Mouse (Mus musculus) cerebellum, adult 11-12 months (tissue): ENCODE measurements around the gene Nol4l.
"Not testable (repeated sequence)": the region's sequence is repeated elsewhere in the genome, so short reads cannot be mapped to it uniquely, and the experiment has no call there.

Source experiments
- DNase-seq: peaks from one replicate; pipeline ENCODE4 v3.0.0; 2022

Nol4l gene

DNA sequence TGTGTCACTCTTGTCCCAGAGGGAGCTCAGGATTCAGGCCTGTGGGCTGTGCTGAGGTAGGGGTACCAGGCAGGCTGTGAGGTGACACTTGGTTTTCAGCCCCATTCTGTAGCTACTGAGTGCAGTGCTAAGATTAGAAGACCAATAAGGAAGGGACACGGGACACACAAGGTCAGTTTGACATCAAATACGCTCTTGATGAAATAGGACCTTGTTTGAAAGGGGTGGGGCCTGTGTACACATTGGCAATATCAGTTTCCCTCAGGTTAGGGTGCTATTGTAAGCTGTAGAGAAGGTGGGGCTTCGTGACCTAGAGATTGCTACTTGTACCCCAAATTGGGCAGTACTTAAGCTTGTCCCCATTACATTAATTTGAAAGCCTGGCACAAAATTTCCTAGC, 124.9 kb downstream of the Nol4l start:
- DNase-seq: no peak

DNA sequence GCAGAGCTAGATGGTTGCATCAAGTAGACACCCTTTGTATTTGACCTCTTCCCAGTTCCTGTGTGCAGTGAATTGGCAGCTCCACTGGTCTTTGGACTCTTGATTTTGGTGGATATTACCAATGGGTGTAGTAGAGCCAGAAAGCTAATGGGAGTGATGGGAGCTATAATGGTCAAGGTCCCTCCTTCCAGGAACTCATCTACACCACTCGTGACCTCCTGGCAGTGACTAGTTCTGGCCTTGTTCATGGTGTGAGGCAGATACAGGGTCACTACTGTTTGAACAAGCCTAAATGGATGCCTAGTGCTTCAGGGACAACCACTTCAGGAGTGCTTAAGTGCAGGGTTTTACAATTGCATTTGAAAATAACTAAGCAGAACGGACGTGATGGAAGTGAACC, 125.7 kb downstream of the Nol4l start:
- DNase-seq: no peak

DNA sequence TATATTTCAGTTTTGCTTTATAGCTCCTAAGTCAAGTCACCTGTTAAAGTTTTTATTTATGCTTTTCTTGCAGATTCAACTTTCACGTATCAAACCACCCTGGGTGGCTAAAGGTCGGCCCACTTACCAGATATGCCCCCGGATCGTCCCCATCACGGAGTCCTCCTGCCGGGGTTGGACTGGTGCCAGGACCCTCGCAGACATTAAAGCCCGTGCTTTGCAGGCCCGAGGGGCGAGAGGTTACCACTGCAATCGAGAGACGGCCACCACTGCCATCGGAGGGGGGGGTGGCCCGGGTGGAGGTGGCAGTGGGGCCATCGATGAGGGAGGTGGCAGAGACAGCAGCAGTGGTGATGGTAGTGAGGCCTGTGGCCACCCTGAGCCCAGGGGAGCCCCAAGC, 130.6 kb downstream of the Nol4l start:
- no peak for DNase-seq

DNA sequence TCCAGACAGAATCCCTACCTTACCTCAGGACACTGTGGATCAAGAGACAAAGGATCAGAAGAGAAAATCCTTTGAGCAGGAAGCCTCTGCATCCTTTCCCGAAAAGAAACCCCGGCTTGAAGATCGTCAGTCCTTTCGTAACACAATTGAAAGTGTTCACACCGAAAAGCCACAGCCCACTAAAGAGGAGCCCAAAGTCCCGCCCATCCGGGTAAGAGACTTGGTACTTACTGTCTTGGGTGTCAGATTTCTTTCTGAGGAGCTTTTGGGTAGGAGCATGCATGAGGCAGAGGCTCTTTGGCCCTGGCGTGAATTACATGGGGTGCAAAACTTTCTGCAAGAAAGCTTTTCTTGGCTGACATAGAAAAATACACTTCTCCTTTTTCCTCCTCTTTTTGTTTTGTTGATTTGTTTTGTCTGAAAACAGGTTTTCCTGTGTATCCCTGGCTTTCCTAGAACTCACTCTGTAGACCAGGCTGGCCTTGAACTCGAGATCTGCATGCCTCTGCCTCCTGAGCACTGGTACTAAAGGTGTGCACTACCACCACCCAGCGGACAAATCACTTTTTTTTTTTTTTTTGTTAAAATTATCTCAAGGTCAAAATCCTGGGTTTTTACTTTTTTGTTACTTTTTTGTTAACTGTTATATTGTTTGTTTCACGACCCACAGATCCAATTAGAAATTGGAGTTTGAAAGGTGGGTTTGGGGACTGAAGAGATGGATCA, 131.8 kb downstream of the Nol4l start:
- DNase-seq: no peak

DNA sequence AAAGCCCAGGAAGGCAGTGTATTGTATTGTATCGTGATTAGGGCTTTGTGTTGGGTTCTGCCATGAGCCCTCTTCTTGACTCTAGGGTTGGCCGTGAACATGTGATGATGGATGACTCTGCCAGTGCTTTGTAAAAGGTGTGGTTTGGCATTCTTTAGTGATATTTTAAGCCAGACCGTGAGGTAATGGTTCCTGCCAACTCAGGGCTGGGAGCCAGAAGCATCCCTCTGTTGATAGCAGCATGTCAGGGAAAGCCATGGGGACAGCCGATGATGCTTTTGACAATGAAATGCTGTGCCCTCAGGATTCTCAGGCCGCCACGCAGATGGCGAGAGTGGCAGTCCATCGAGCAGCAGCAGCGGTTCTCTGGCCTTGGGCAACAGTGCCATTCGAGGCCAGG, 136.7 kb downstream of the Nol4l start:
- DNase-seq: peak; percentile 72

DNA sequence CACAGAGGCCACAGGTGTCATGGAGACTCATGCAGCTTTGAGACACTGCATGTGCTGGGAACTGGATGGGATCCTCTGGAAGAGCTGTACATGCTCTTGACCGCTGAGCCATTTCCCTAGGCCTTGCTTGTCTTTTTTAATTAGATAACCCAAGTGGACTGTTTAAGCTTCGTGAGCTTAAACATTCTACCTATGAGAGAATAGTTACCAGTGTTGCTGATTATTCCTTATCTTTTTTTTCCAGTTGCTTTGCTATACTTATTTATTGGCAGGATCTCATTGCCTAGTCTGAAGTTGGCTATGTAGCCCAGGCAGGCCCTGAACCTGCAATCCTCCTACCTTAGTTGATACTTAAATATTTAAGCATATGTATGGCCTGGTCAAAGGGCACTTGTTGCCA, 139.9 kb downstream of the Nol4l start:
- DNase-seq: no peak

DNA sequence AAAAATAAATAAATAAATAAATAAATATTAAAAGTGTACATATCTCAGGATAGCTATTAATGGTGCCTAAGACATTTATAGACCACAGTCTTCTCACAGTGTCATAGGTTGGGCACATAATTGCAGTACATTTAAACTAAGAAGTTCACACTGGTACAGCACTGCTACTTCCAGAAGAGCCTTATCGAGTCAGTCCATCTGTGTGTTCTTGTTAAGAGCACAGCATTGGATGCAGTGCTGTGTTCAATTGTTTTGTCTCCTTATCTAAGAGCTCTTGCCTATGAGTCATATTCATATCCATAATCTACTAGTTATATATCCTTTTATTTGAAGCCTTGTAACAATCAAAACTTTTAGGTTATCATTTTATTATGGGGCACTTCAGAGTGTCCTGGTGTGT, 149.3 kb downstream of the Nol4l start:
- DNase-seq: no peak

DNA sequence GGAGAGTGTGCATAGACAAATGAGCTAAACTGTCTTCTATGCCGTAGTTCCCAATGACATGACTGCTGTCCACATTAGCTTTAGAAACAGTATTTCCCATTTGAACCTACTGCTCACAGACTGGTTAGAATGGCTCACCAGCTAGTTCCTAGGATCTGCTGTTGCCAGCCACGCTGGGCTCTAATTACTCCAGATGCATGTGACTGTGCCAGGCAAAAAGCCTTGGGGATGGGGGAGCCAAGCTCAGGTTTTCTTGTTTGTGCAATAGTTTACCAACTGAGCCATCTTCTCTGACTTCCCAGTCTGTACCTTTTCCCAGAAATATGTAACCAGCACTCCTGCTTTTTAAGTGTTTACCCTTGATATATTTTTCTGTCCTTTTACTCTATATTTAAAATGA, 154.4 kb downstream of the Nol4l start:
- no peak for DNase-seq

DNA sequence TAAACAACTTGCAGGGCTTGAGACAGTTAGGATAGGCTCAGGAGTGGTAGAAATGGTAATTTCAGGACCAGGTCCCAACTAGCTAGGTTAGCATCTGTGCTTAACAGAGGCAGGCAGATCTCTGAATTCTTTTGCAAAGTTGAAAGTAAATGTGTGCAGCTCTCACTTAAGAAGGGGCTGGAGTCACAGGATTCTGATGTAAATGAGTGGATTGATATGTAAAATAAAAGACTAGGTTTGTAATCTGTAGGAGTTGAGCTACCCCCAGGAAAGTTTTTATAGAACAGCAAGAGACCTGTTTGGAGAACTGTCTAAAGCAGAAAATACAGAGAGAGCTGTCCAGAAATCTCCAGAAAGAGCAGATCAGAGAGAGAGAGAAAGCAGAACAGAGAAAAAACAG, 158.9 kb downstream of the Nol4l start:
- no peak for DNase-seq

DNA sequence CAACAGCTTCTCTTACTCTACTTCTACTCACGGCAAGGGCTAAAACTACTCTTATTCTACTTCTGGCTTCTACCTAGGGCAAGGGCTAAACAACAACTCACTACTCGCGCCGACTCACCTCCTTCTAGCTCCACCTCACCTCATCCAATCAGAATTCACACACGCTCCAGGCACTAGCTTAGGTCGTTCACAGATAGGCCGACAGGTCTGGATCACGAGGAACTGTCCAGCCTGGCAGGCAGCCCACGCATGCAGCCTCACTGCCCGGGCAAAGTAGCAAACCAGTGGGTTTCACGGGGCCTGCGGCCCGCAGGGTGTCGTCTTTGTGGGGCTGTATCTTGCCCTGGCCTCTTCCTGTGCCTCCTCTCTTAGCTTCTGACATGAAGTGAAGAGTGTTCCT, 165.2 kb downstream of the Nol4l start:
- DNase-seq: not testable (repeated sequence)

DNA sequence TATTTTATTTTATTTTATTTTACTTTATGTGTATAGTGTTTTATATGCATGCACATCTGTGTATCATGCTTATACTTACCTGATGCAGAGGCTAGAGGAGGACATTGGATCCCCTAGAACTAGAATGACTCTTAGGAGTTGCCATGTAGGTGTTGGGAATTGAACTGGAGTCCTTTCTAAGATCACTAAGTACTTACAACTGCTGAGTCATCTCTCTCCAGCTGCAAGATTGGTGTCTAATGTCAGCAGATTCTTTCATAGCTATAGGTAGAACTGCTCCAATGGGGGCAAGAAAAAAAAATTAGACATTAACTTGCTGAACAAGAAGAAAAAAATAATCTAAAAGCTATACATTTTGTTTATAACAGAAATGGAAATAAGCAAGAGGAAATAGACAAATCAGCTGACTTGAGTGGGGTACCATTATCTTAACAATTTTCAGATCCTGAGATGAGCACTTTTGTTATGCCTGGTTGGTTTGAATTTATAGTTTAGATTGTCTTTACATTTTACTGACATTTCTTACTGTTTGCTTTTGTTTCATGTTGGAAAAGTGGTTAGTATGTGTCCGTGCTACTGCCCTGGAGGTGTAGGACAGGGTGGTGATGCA, 168.6 kb downstream of the Nol4l start:
- no peak for DNase-seq
